Mouse (Mus musculus): ENCODE data around the gene Sema4a.

DNA sequence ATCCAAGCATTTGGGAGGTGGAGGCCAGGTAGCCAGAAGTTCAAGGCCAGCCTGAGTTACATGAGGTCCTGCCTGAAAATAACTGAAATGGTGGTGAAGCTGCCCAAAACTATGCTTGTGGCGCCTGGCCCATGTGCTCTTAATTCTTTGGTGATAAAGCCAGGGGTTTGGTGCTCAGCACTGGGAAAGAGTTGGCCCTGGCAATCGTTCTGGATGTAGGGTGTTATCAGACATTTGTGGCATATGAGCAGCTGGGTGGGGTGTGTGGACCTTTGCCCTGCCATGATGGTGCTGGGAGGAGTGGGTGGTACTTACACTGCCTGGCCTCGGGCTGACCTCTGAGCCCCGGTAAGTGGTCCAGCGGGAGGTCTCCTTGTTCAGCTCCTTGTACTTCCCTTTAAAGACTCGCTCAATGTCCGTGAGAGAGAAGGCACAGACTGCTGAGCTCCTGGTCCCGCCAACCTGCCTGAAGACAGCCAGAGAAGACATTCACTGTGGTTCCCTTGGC is 13.3 kb downstream of the Sema4a start:
- TF ChIP-seq CTCF (IDR thresholded peaks at IDR 0.05; ENCODE audit: low read depth) (no peak), EP300 (IDR thresholded peaks at IDR 0.05; ENCODE audit: low read depth) (no peak)

Data from heart, postnatal 0 days (tissue).